Mouse (Mus musculus) olfactory bulb, adult 2 months (tissue): ENCODE data around the gene Il12b. TPM values are rescaled to one million over a fixed set of nuclear protein-coding genes. Genes with fewer than 3 reads are reported as not detected.

Experiments
- H3K27ac ChIP-seq: fragments of 200-500 bp; 2 replicates; pipeline ENCODE4 v1.5.1; 2012; ENCODE audit warnings: low read depth, low read length; ENCODE audit not compliant: insufficient read depth
- H3K4me1 ChIP-seq: fragments of 200-500 bp; 2 replicates; pipeline ENCODE4 v1.6.1; 2012; ENCODE audit warnings: low read length; ENCODE audit not compliant: control insufficient read depth, insufficient read depth
- H3K4me3 ChIP-seq: fragments of 200-500 bp; 2 replicates; pipeline ENCODE4 v1.5.1; 2012; ENCODE audit warnings: mild to moderate bottlenecking, low read depth, low read length, moderate library complexity; ENCODE audit not compliant: insufficient read depth
- CTCF ChIP-seq: fragments of 200-500 bp; IDR thresholded peaks from 2 replicates; pipeline ENCODE4 v1.5.1; 2012; ENCODE audit warnings: low read depth, mild to moderate bottlenecking, low read length, moderate library complexity; ENCODE audit not compliant: insufficient read depth
- POLR2A ChIP-seq: fragments of 200-500 bp; IDR thresholded peaks from 2 replicates; pipeline ENCODE4 v1.6.1; 2012; ENCODE audit warnings: mild to moderate bottlenecking, low read depth, low read length, moderate library complexity; ENCODE audit not compliant: insufficient read depth
- WGBS: fragments of 180-500 bp; shearing (Covaris S2); methylation state at CpG from one replicate; pipeline ENCODE4 v1.1.7; 2018; 5-methylcytosine and 5-hydroxymethylcytosine counted together
- polyA plus RNA-seq: library from polyadenylated mRNA; stranded (reverse); fragments of >200 nt; gene quantifications from 2 replicates; pipeline ENCODE4 v1.2.4, GENCODE M21; 2012; ENCODE audit warnings: low replicate concordance; ENCODE audit not compliant: missing spikeins, insufficient read depth, insufficient read length

The Il12b gene
- polyA plus RNA-seq, result not detected in 2 replicates

DNA sequence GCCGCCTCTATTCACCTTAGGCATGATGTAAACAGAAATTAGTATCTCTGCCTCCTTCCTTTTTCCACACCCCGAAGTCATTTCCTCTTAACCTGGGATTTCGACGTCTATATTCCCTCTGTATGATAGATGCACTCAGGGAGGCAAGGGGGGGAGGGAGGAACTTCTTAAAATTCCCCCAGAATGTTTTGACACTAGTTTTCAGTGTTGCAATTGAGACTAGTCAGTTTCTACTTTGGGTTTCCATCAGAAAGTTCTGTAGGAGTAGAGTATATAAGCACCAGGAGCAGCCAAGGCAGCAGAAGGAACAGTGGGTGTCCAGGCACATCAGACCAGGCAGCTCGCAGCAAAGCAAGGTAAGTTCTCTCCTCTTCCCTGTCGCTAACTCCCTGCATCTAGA lies at the start of gene Il12b:
Il12b (plus strand) TSS at position 301 of the 400 bp plus-strand sequence.
- no peak within 1 kb of the TSS for H3K27ac ChIP-seq
- 81% methylated on average over 6 of the region's 6 CpGs for WGBS
- H3K4me1 ChIP-seq, result peaks cover 4% of the 10 kb centered on the region; the same call in 1 of the 2 replicates
- TF ChIP-seq CTCF (no peak), POLR2A (no peak)
- peak within 1 kb of the TSS; percentile 26 for H3K4me3 ChIP-seq

DNA sequence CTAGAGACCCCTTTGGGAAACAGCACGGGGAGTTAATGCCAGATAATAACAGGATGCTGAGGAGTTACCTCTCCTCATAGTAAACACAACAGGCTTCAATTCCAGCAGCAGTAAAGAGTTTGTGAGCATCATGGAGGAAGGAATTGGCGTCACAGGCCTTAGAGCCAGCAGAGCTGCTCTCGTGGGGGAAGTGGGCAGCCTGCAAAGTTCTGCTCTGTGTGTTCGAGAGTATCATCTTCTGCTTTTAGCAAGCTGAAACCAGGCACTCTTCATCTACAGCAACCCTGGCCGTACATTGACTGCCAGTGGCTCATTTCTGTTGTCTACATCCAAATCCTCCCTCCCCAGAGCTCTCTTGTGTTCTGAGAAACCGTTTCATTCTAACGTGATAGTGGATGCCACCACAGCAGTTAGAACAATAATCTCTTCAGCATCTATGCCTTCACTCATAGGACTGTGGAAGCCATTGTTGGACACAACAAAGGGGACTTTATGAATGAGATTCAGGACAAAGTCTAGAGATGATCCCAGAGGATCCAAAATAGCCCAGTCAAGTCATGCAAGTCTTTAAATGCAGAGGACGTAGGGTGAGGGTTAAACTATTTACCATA lies 44.9 kb upstream of the Il12b start:
- Histone ChIP-seq H3K4me1 (no peaks in the 10 kb centered on the region), H3K27ac (no peak overlapping the region), H3K4me3 (no peak overlapping the region)
- TF ChIP-seq CTCF (no peak), POLR2A (no peak)
- 75% methylated on average over 8 of the region's 8 CpGs for WGBS

DNA sequence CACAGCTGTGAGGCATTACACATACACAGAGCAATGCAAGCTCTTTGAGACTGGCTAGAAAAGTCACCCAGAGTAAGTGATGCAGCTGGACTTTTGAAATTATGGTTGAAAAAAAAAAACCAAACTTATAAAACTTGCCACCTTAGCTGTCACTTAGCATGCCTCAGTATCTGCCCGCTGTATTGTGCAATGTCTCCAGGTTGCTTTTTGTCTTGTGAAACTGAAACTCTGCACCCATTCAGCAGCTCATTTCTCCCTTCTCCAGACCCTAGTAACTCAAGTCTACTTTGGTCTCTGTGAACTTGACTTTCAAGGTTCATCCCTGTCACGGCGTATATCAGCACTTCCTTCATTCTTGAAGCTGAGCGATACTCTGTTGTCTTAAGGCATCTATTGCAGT lies 43.7 kb upstream of the Il12b start:
- WGBS, result 94% methylated on average over 4 of the region's 4 CpGs
- H3K4me1 ChIP-seq, result no peaks in the 10 kb centered on the region
- no peak overlapping the region for H3K27ac ChIP-seq
- TF ChIP-seq CTCF (no peak), POLR2A (no peak)
- no peak overlapping the region for H3K4me3 ChIP-seq

- no peak overlapping the region for H3K27ac ChIP-seq
- H3K4me1 ChIP-seq, result no peaks in the 10 kb centered on the region
- TF ChIP-seq POLR2A, result no peak
- no peak for TF ChIP-seq CTCF
- H3K4me3 ChIP-seq, result no peak overlapping the region
Measured at GRCm38 (mm10) chr11:44364536-44364935, 35.3 kb upstream of the Il12b start.

DNA sequence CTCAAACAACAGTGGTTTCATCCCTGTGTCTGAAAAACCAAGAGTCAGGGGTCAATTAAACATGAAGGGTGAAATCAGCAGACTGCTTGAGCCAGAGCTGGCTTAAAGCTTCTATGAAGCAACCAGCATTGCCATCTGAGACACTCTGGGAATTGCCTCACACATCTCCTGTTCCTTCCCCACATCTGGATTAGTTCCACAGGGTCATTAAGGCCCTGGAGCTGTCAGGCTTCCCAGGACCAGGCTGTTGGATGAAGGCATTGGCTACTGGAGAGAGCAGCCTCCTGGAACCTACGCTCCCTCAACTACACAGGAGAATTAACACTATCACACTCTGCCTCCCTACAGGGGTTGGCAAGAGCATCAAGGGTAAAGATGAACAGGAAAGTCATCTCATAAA lies 32.2 kb upstream of the Il12b start:
- WGBS, result 63% methylated on average over 1 of the region's 1 CpGs
- TF ChIP-seq POLR2A (no peak), CTCF (no peak)
- no peaks in the 10 kb centered on the region for H3K4me1 ChIP-seq
- no peak overlapping the region for H3K27ac ChIP-seq
- no peak overlapping the region for H3K4me3 ChIP-seq

DNA sequence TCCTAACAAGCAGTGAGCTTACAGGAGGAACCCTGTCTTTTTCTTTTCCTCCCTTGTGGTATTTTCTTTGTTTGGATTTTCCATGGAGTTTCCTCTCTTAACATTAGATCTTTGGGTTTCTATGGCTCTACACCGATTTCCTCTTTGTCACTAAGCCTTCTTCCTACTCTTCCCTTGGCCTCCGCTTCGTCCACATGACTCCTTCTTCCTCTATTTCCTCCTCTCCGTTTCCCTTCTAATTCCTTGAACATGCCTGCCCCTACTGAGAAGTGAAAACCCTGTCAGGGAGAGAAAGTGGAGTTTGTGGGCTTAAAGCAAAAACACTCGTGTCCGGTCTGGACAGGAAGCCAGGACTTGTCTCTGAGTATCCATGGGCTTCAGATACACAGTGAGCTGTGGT lies 27.0 kb upstream of the Il12b start:
- no peak for TF ChIP-seq POLR2A
- no peak for TF ChIP-seq CTCF
- Histone ChIP-seq H3K4me1 (no peaks in the 10 kb centered on the region), H3K4me3 (no peak overlapping the region), H3K27ac (no peak overlapping the region)
- 82% methylated on average over 6 of the region's 6 CpGs for WGBS

- 84% methylated on average over 5 of the region's 5 CpGs for WGBS
- no peaks in the 10 kb centered on the region for H3K4me1 ChIP-seq
- no peak overlapping the region for H3K27ac ChIP-seq
- TF ChIP-seq POLR2A, result no peak
- no peak for TF ChIP-seq CTCF
- H3K4me3 ChIP-seq, result no peak overlapping the region
Measured at GRCm38 (mm10) chr11:44377879-44378278, 22.0 kb upstream of the Il12b start.

GRCm38 (mm10) chr11:44380432-44381051 lies 19.3 kb upstream of the Il12b start:
- Histone ChIP-seq H3K27ac (no peak overlapping the region), H3K4me3 (no peak overlapping the region), H3K4me1 (no peaks in the 10 kb centered on the region)
- TF ChIP-seq CTCF (no peak), POLR2A (no peak)
- 93% methylated on average over 3 of the region's 3 CpGs for WGBS

GRCm38 (mm10) chr11:44382200-44382599 lies 17.7 kb upstream of the Il12b start:
- TF ChIP-seq CTCF (no peak), POLR2A (no peak)
- no peak overlapping the region for H3K4me3 ChIP-seq
- 46% methylated on average over 3 of the region's 3 CpGs for WGBS
- no peak overlapping the region for H3K27ac ChIP-seq
- H3K4me1 ChIP-seq, result no peaks in the 10 kb centered on the region

DNA sequence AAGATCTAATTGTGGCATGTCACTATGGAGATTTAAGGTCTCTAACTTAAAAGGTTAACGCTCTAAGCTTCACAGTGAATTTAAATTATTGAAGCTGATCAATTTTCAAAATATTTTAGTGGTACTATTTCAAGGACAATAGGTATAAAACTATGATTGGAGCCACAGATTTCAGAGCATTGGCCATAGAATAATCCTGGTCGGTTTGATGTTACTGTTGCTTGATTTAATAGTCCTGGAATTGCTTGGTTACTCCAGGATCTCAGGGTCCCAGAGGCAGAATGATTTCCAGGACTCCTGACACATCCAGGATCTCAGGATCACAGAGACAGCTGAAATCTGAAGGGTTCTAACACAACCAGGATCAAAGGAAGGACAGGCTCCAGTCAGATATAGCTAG lies 12.8 kb upstream of the Il12b start:
- 87% methylated on average over 2 of the region's 2 CpGs for WGBS
- TF ChIP-seq POLR2A (no peak), CTCF (no peak)
- H3K4me1 ChIP-seq, result no peaks in the 10 kb centered on the region
- no peak overlapping the region for H3K4me3 ChIP-seq
- no peak overlapping the region for H3K27ac ChIP-seq
